Mouse (Mus musculus): ENCODE results near the gene Adgrl4.
A peak's percentile ranks its signal among the peaks of the same experiment; 100 is the strongest.

The Adgrl4 gene

GRCm38 (mm10) chr3:151505606-151506005 lies 67.9 kb downstream of the Adgrl4 start:
- no peak for DNase-seq

GRCm38 (mm10) chr3:151511184-151511583 lies 73.5 kb downstream of the Adgrl4 start:
- DNase-seq = no peak

- no peak for DNase-seq
These were observed 109.5 kb downstream of the Adgrl4 start for GRCm38 (mm10) chr3:151547182-151547581.

- DNase-seq = no peak
These were observed 113.3 kb downstream of the Adgrl4 start for GRCm38 (mm10) chr3:151551002-151551401.

- DNase-seq = no peak
These were observed 118.9 kb downstream of the Adgrl4 start for GRCm38 (mm10) chr3:151556635-151557034.

GRCm38 (mm10) chr3:151557125-151557524 lies 119.4 kb downstream of the Adgrl4 start:
- DNase-seq = no peak

GRCm38 (mm10) chr3:151557607-151558006 lies 119.9 kb downstream of the Adgrl4 start:
- DNase-seq = no peak

GRCm38 (mm10) chr3:151558374-151558773 lies 120.7 kb downstream of the Adgrl4 start:
- DNase-seq = no peak

- DNase-seq = peak; percentile 70 to 79
These were observed 128.3 kb downstream of the Adgrl4 start for GRCm38 (mm10) chr3:151565664-151566621.

- peak; percentile 8 to 47 for DNase-seq
These were observed 128.9 kb downstream of the Adgrl4 start for GRCm38 (mm10) chr3:151566629-151567028.

- DNase-seq = no peak
These were observed 129.9 kb downstream of the Adgrl4 start for GRCm38 (mm10) chr3:151567541-151567940.

GRCm38 (mm10) chr3:151572089-151572488 lies 134.4 kb downstream of the Adgrl4 start:
- no peak for DNase-seq

GRCm38 (mm10) chr3:151575292-151575691 lies 137.6 kb downstream of the Adgrl4 start:
- no peak for DNase-seq

GRCm38 (mm10) chr3:151576155-151576554 lies 138.5 kb downstream of the Adgrl4 start:
- no peak for DNase-seq

- no peak for DNase-seq
These were observed 154.2 kb downstream of the Adgrl4 start for GRCm38 (mm10) chr3:151591904-151592303.

Measured in cerebellum, postnatal 25 days (tissue).